Mouse (Mus musculus) cortical plate, adult 2 months (tissue): Measurements from ENCODE around the gene Samd4b. TPM values are rescaled to one million over a fixed set of nuclear protein-coding genes. Genes with fewer than 3 reads are reported as not detected.

Experiments
- H3K27ac ChIP-seq: fragments of 200-500 bp; 2 replicates; pipeline ENCODE4 v1.5.1; 2012; ENCODE audit warnings: low read length, control low read depth, inconsistent platforms; ENCODE audit not compliant: insufficient read depth
- H3K4me1 ChIP-seq: fragments of 200-500 bp; 2 replicates; pipeline ENCODE4 v1.6.1; 2011; ENCODE audit warnings: low read length; ENCODE audit not compliant: control insufficient read depth, insufficient read depth
- H3K4me3 ChIP-seq: fragments of 200-500 bp; 2 replicates; pipeline ENCODE4 v1.5.1; 2011; ENCODE audit warnings: mild to moderate bottlenecking, low read length, control low read depth; ENCODE audit not compliant: insufficient read depth
- CTCF ChIP-seq: fragments of 200-500 bp; IDR thresholded peaks from 2 replicates; pipeline ENCODE4 v1.5.1; 2011; ENCODE audit warnings: mild to moderate bottlenecking, control low read depth, low read length; ENCODE audit not compliant: insufficient read depth; ENCODE audit errors: extremely low read depth
- POLR2A ChIP-seq: fragments of 200-500 bp; IDR thresholded peaks from 2 replicates; pipeline ENCODE4 v1.6.1; 2011; ENCODE audit warnings: mild to moderate bottlenecking, low read length, control low read depth; ENCODE audit not compliant: insufficient read depth; ENCODE audit errors: extremely low read depth
- polyA plus RNA-seq: library from polyadenylated mRNA; depleted of rRNA; stranded (reverse); fragments of >200 nt; gene quantifications from 2 replicates; pipeline ENCODE4 v1.2.3, GENCODE M21; 2012; rRNA removed

Samd4b gene
- polyA plus RNA-seq, 1 experiment: 63.8 TPM

- no peak overlapping the region for H3K4me3 ChIP-seq
- no peak overlapping the region for H3K27ac ChIP-seq
- H3K4me1 ChIP-seq: no peaks in the 10 kb centered on the region
- no peak for TF ChIP-seq CTCF
- TF ChIP-seq POLR2A: no peak
These were observed 238.1 kb downstream of the Samd4b start for GRCm38 (mm10) chr7:28359854-28360253.

GRCm38 (mm10) chr7:28358431-28358830 lies 239.5 kb downstream of the Samd4b start:
- no peak for TF ChIP-seq POLR2A
- TF ChIP-seq CTCF: no peak
- Histone ChIP-seq H3K4me3 (no peak overlapping the region), H3K27ac (no peak overlapping the region), H3K4me1 (no peaks in the 10 kb centered on the region)

- no peak for TF ChIP-seq POLR2A
- no peaks in the 10 kb centered on the region for H3K4me1 ChIP-seq
- H3K27ac ChIP-seq: no peak overlapping the region
- no peak overlapping the region for H3K4me3 ChIP-seq
These were observed 240.0 kb downstream of the Samd4b start for GRCm38 (mm10) chr7:28357984-28358383.

- Histone ChIP-seq H3K27ac (no peak overlapping the region), H3K4me3 (no peak overlapping the region), H3K4me1 (no peaks in the 10 kb centered on the region)
- TF ChIP-seq CTCF (no peak), POLR2A (no peak)
These were observed 241.0 kb downstream of the Samd4b start for GRCm38 (mm10) chr7:28356981-28357380.

- Histone ChIP-seq H3K27ac (no peak overlapping the region), H3K4me1 (no peaks in the 10 kb centered on the region), H3K4me3 (no peak overlapping the region)
- TF ChIP-seq CTCF (no peak), POLR2A (no peak)
These were observed 242.7 kb downstream of the Samd4b start for GRCm38 (mm10) chr7:28355221-28355620.

- H3K4me1 ChIP-seq: no peaks in the 10 kb centered on the region
- H3K27ac ChIP-seq: no peak overlapping the region
- TF ChIP-seq CTCF: no peak
- no peak for TF ChIP-seq POLR2A
- H3K4me3 ChIP-seq: no peak overlapping the region
These were observed 243.3 kb downstream of the Samd4b start for GRCm38 (mm10) chr7:28354596-28354995.

GRCm38 (mm10) chr7:28354113-28354581 lies 243.8 kb downstream of the Samd4b start:
- no peak overlapping the region for H3K27ac ChIP-seq
- TF ChIP-seq POLR2A (no peak), CTCF (no peak)
- no peak overlapping the region for H3K4me3 ChIP-seq
- no peaks in the 10 kb centered on the region for H3K4me1 ChIP-seq

GRCm38 (mm10) chr7:28353267-28353666 lies 244.7 kb downstream of the Samd4b start:
- Histone ChIP-seq H3K4me1 (no peaks in the 10 kb centered on the region), H3K4me3 (no peak overlapping the region), H3K27ac (no peak overlapping the region)
- TF ChIP-seq POLR2A: no peak
- TF ChIP-seq CTCF: no peak

GRCm38 (mm10) chr7:28351676-28352191 lies 246.2 kb downstream of the Samd4b start:
- Histone ChIP-seq H3K4me1 (no peaks in the 10 kb centered on the region), H3K4me3 (peak overlapping the region; percentile 50; the same call in 1 of the 2 replicates), H3K27ac (no peak overlapping the region)
- TF ChIP-seq CTCF: no peak

GRCm38 (mm10) chr7:28350155-28350883 lies 247.6 kb downstream of the Samd4b start, which contains the start of gene Rps16:
Gene Rps16 (plus strand): TSS chr7:28350652.
- Histone ChIP-seq H3K27ac (peak within 1 kb of the TSS; percentile 44; the same call in 1 of the 2 replicates), H3K4me1 (no peaks in the 10 kb centered on the region), H3K4me3 (peak within 1 kb of the TSS; percentile 50)
- peak; percentile 80 for TF ChIP-seq POLR2A
- no peak for TF ChIP-seq CTCF

Other genes starting within 250 kb of the Samd4b start
- gene Rps16, start 247.5 kb downstream of the Samd4b start, polyA plus RNA-seq: 648 and 653 TPM in 2 replicates
- gene Plekhg2, start 225.5 kb downstream of the Samd4b start, polyA plus RNA-seq: 3.5 and 4.2 TPM in 2 replicates
- gene Zfp36, start 217.9 kb downstream of the Samd4b start, polyA plus RNA-seq: 3.6 and 3.8 TPM in 2 replicates
- gene Med29, start 205.4 kb downstream of the Samd4b start, polyA plus RNA-seq: 38.6 and 42.6 TPM in 2 replicates
- gene Paf1, start 205.2 kb downstream of the Samd4b start, polyA plus RNA-seq: 101 and 108 TPM in 2 replicates
- gene Gmfg, start 160.7 kb downstream of the Samd4b start, polyA plus RNA-seq: 2.8 and 5.1 TPM in 2 replicates
- gene Lrfn1, start 146.2 kb downstream of the Samd4b start, polyA plus RNA-seq: 47.0 and 51.1 TPM in 2 replicates
- not detected in 2 replicates for gene Ifnl2, start 87.7 kb downstream of the Samd4b start, polyA plus RNA-seq
- gene Ifnl3, start 75.3 kb downstream of the Samd4b start, polyA plus RNA-seq: not detected in 2 replicates
- gene Sycn, start 57.3 kb downstream of the Samd4b start, polyA plus RNA-seq: not detected in 2 replicates
- 0.10 and 0.15 TPM in 2 replicates for gene Nccrp1, start 50.9 kb downstream of the Samd4b start, polyA plus RNA-seq
- gene Pak4, start within 50 bp of the Samd4b start, polyA plus RNA-seq: 8.0 and 8.2 TPM in 2 replicates
- gene Acp7, start 33.2 kb upstream of the Samd4b start, polyA plus RNA-seq: 0.89 and 1.3 TPM in 2 replicates
- 37.5 and 45.6 TPM in 2 replicates for gene Fbxo27, start 94.7 kb upstream of the Samd4b start, polyA plus RNA-seq
- 3.0 and 3.4 TPM in 2 replicates for gene Fbxo17, start 118.7 kb upstream of the Samd4b start, polyA plus RNA-seq
- 94.0 and 104 TPM in 2 replicates for gene Mrps12, start 143.7 kb upstream of the Samd4b start, polyA plus RNA-seq
- 15.2 and 15.5 TPM in 2 replicates for gene Sars2, start 143.8 kb upstream of the Samd4b start, polyA plus RNA-seq
- gene Ccer2, start 158.0 kb upstream of the Samd4b start, polyA plus RNA-seq: 2.9 and 4.5 TPM in 2 replicates
- gene Sirt2, start 168.6 kb upstream of the Samd4b start, polyA plus RNA-seq: 267 and 291 TPM in 2 replicates
- 34.0 and 36.4 TPM in 2 replicates for gene Nfkbib, start 169.4 kb upstream of the Samd4b start, polyA plus RNA-seq
- gene Rinl, start 190.8 kb upstream of the Samd4b start, polyA plus RNA-seq: 2.3 and 2.4 TPM in 2 replicates
- gene Hnrnpl, start 210.4 kb upstream of the Samd4b start, polyA plus RNA-seq: 350 and 362 TPM in 2 replicates
- gene Ech1, start 227.1 kb upstream of the Samd4b start, polyA plus RNA-seq: 90.4 and 92.9 TPM in 2 replicates
- 8.2 and 9.5 TPM in 2 replicates for gene Lgals4, start 235.7 kb upstream of the Samd4b start, polyA plus RNA-seq